Mouse (Mus musculus): ENCODE data around the gene Reln. TPM values are rescaled to one million over a fixed set of nuclear protein-coding genes. Genes with fewer than 3 reads are reported as not detected.

Gene Reln
- polyA plus RNA-seq, 1 experiment from 2014 or later = 3.8 TPM

DNA sequence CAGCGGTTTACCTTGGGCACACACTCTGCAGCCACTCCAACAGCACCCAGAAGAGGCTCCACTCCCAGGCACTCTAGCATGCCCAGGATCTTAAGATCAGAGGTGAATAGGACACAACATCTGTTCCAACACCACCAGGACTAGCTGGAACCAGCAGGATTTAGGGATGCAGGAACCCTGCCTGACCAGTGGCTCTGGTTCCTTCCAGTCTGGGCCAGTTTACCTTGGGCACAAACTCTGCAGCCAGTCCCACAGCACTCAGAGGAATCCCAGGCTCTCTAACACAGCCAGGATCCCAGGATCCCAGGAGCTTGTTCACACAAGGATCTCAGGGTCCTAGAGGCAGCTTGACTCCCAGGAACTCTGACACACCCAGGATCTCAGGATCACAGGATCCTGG lies 382.7 kb downstream of the Reln start:
- Histone ChIP-seq H3K27ac (no peak overlapping the region), H3K9ac (no peak overlapping the region), H3K4me2 (no peak overlapping the region), H3K9me3 (no peaks in the 10 kb centered on the region), H3K4me1 (no peaks in the 10 kb centered on the region), H3K36me3 (no peaks in the 10 kb centered on the region), H3K27me3 (no peaks in the 10 kb centered on the region), H3K4me3 (no peak overlapping the region)
- no peak for ATAC-seq (ENCODE audit: insufficient number of reproducible peaks, low FRiP score, low TSS enrichment, low read depth)
- WGBS = 93% methylated on average over 1 of the region's 1 CpGs

DNA sequence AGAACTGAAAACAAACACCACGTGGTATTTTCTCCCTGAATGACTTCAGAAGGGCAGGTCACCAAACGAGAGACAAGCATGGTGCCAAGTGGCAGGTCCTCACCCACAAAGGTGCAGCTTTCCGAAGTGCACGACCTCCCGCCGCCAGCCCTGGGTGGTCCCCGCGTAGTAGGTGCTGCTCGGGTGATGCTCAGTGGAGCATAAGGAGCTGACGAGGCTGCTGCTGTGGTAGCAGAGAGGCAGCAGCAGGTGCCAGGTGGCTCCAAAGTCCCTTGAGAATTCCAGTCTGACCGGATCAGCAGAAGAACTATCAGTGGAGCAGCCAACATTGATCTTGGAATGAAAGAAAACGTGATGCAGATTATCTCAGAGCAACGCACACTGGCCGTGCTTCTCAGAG lies 384.4 kb downstream of the Reln start:
- no peak for ATAC-seq (ENCODE audit: insufficient number of reproducible peaks, low FRiP score, low TSS enrichment, low read depth)
- WGBS = 71% methylated on average over 14 of the region's 14 CpGs

DNA sequence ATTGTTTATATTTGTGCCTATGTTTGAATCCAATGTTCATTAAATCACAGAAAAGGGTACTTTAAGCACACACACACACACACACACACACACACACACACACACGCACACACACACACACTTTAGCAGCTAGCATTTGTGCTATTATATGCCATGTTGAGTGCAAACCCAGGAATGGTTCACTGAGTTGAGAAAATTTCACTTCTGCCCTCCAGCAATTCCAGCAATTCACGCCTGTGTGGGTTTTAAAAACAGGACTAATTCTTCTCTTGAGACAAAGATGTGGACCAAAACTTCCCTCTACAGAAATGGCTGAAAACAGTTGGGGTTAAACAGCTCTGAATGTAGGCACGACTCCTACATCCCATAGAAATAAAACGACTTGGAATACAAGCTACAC lies 386.9 kb downstream of the Reln start:
- no peak for ATAC-seq (ENCODE audit: insufficient number of reproducible peaks, low FRiP score, low TSS enrichment, low read depth)
- Histone ChIP-seq H3K27me3 (no peaks in the 10 kb centered on the region), H3K9ac (no peak overlapping the region), H3K4me2 (no peak overlapping the region), H3K36me3 (no peaks in the 10 kb centered on the region), H3K4me3 (no peak overlapping the region), H3K4me1 (no peaks in the 10 kb centered on the region), H3K9me3 (no peaks in the 10 kb centered on the region), H3K27ac (no peak overlapping the region)
- WGBS = 60% methylated on average over 4 of the region's 4 CpGs

More for the DNA sequence above, 384.4 kb downstream of the Reln start:
- no peak overlapping the region for H3K9ac ChIP-seq
- H3K4me1 ChIP-seq = no peaks in the 10 kb centered on the region
- no peak overlapping the region for H3K4me3 ChIP-seq
- no peaks in the 10 kb centered on the region for H3K36me3 ChIP-seq
- H3K4me2 ChIP-seq = no peak overlapping the region
- no peaks in the 10 kb centered on the region for H3K27me3 ChIP-seq
- H3K9me3 ChIP-seq = no peaks in the 10 kb centered on the region
- no peak overlapping the region for H3K27ac ChIP-seq

DNA sequence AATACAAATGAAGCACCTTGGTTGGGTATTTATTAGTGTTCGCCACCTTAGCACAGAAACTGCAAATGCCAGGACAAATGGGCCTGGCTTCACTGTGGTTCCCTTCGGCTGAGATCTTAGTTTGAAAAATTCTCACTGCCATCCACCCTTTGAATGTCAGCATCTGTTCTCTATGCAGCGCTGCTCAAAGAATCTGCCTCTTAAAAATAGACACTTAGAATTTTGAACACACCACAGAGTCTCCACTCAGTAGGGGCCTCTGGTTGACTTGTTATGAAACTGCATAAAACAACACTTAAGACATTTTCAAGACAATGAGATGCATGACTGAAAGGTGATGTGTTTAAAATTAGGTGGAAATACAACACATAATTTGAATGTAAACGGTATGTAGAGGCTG lies 387.4 kb downstream of the Reln start:
- H3K4me3 ChIP-seq = no peak overlapping the region
- H3K27ac ChIP-seq = no peak overlapping the region
- no peak overlapping the region for H3K9ac ChIP-seq
- no peaks in the 10 kb centered on the region for H3K36me3 ChIP-seq
- H3K27me3 ChIP-seq = no peaks in the 10 kb centered on the region
- no peak for ATAC-seq (ENCODE audit: insufficient number of reproducible peaks, low FRiP score, low TSS enrichment, low read depth)
- WGBS = 84% methylated on average over 4 of the region's 4 CpGs
- no peaks in the 10 kb centered on the region for H3K9me3 ChIP-seq
- no peak overlapping the region for H3K4me2 ChIP-seq
- no peaks in the 10 kb centered on the region for H3K4me1 ChIP-seq

DNA sequence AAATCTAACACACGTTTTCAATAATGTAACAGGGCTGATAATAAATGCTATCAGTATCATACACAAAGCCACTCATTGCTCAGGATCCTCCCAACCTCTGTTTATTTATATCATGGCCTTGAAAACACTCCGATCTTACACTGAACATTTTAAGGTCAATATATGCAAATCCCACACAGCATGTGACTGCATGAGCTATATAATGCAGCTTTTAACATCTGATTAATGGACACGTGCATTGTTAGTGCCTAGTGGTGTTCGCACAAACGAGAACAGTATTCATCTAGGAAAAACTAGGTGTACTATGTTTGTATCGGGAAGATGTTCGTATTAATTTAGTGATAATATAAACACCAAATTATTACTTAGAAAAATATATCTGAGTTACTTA lies 395.0 kb downstream of the Reln start:
- H3K36me3 ChIP-seq = no peaks in the 10 kb centered on the region
- H3K27ac ChIP-seq = no peak overlapping the region
- H3K4me2 ChIP-seq = no peak overlapping the region
- no peak overlapping the region for H3K9ac ChIP-seq
- H3K9me3 ChIP-seq = no peaks in the 10 kb centered on the region
- H3K4me1 ChIP-seq = peaks cover 4% of the 10 kb centered on the region; the same call in 1 of the 2 replicates
- H3K4me3 ChIP-seq = no peak overlapping the region
- ATAC-seq (ENCODE audit: insufficient number of reproducible peaks, low FRiP score, low TSS enrichment, low read depth) = no peak
- H3K27me3 ChIP-seq = no peaks in the 10 kb centered on the region
- 75% methylated on average over 7 of the region's 7 CpGs for WGBS

DNA sequence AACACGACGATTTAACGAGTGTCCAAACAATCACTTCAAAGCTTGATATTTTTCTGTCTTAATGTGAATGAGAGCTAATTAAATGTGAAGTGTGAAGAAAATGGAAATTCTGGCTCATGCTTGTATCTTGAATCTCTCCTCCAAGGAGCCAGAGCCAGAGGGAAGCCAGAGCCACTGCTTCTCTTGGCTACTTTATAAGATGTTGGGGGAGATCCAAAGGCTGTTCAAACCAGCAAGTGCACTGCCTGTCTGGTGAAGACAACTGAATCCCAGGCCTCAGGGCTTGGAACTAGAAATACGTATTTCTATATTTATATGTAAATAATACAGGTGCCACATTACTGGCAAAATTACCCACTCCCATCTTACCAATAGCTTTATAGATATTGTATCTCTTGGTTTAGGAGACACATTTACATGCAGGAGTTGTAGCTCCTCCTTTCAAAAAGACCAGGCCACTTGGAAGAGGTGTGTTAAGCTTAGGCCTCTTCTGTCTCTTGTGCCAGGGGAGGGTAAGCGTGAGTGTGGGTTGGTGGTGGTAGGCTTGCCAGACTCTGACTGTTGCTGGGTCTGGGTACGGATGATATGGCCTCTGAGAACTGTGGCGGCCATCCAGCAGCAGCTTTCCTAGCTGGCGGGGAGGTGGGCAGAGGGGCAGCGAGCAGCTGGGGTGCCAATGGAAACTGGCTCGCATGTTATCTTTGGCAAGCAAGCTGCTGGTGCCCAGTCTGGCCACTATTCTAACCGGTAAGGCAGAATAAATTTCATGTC lies 395.6 kb downstream of the Reln start:
- H3K4me2 ChIP-seq = no peak overlapping the region
- no peak overlapping the region for H3K27ac ChIP-seq
- H3K4me3 ChIP-seq = no peak overlapping the region
- no peak for ATAC-seq (ENCODE audit: insufficient number of reproducible peaks, low FRiP score, low TSS enrichment, low read depth)
- peaks cover 4% of the 10 kb centered on the region; the same call in 1 of the 2 replicates for H3K4me1 ChIP-seq
- no peaks in the 10 kb centered on the region for H3K9me3 ChIP-seq
- H3K27me3 ChIP-seq = no peaks in the 10 kb centered on the region
- WGBS = 67% methylated on average over 11 of the region's 11 CpGs
- H3K36me3 ChIP-seq = no peaks in the 10 kb centered on the region
- no peak overlapping the region for H3K9ac ChIP-seq

DNA sequence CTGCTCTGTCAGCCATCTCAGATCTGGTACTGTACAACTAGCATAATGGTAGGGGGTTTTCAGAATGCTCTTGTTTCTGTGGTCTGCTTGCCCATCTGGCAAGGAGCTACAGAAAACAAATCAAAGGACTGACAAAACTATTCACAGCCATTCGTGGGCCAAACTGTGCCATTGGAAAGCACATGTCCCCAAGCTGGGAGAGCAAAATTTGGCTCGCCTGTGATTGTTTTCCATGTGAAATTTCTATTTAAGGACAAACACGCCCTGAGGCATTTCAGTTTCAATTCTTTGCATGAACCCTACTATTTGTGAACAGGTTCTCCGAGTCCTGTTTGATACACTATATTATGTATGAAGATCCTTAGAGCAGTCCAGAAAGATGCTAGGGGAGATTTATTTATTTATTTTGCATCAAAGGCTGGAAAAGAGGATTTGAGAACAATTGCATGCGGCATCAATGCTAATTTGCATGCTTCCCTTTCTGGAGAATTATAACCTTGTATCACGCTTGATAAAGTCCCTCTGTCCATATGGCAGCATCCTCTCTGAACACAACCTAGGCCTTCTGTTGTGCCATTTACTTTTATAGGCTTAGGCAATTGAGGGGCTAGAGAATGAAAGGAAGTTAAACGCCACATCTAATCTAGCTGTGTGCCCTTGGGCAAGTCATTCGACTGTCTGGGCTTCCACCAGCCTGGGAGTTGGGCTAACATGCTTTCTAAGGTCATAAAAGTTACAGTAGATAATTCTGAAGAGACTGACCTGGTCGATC lies 396.7 kb downstream of the Reln start:
- Histone ChIP-seq H3K27me3 (no peaks in the 10 kb centered on the region), H3K4me1 (peaks cover 4% of the 10 kb centered on the region; the same call in 1 of the 2 replicates), H3K9me3 (no peaks in the 10 kb centered on the region), H3K9ac (no peak overlapping the region), H3K27ac (no peak overlapping the region), H3K36me3 (no peaks in the 10 kb centered on the region), H3K4me3 (no peak overlapping the region), H3K4me2 (no peak overlapping the region)
- WGBS = 63% methylated on average over 9 of the region's 9 CpGs
- ATAC-seq (ENCODE audit: insufficient number of reproducible peaks, low FRiP score, low TSS enrichment, low read depth) = no peak

DNA sequence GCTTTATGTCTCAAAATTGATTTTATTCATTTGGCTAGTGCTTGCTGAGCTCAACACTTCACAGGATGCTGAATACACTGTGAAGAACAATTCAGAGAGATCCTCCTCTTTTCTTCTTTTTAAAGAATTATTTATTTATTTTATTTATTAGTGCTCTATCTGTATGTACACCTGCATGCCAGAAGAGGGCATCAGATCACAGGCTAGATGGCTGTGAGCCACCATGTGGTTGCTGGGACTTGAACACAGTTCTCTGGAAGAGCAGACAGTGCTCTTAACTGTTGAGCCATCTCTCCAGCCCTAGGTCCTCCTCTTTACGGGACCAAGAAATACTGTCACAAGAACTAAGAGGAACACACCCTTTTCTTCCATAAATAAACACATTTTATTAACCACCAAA lies 399.9 kb downstream of the Reln start:
- no peak overlapping the region for H3K9ac ChIP-seq
- H3K9me3 ChIP-seq = no peaks in the 10 kb centered on the region
- H3K4me2 ChIP-seq = no peak overlapping the region
- H3K4me3 ChIP-seq = no peak overlapping the region
- 0 out of 2 replicates have a peak, but pooled peaks cover 4% of the 10 kb centered on the region for H3K27me3 ChIP-seq
- peaks cover 4% of the 10 kb centered on the region; the same call in 1 of the 2 replicates for H3K4me1 ChIP-seq
- WGBS = 77% methylated on average over 1 of the region's 1 CpGs
- ATAC-seq (ENCODE audit: insufficient number of reproducible peaks, low FRiP score, low TSS enrichment, low read depth) = no peak
- no peaks in the 10 kb centered on the region for H3K36me3 ChIP-seq
- no peak overlapping the region for H3K27ac ChIP-seq

DNA sequence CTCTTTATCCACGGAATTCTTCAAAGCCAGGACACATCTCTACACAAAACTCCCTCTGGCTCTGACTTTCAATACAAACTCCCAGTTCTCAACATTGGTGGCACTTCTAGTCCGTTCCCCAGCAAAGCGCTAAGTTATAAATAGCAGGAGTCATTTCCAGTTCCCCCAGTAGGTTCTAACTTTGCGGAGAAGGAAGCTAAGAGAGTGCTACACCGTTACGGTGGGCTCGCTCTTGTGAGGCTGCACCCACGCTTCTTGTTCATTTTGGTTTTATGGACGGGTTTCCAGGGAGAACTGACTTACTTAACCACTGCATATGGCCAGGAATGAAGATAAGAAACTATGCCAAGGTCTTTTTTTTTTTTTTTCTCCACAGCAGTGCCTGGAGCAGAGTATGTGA lies 405.1 kb downstream of the Reln start:
- Histone ChIP-seq H3K27me3 (0 out of 2 replicates have a peak, but pooled peaks cover 4% of the 10 kb centered on the region), H3K36me3 (no peaks in the 10 kb centered on the region), H3K4me1 (no peaks in the 10 kb centered on the region), H3K4me2 (no peak overlapping the region), H3K9ac (no peak overlapping the region), H3K4me3 (no peak overlapping the region), H3K27ac (no peak overlapping the region), H3K9me3 (no peaks in the 10 kb centered on the region)
- ATAC-seq (ENCODE audit: insufficient number of reproducible peaks, low FRiP score, low TSS enrichment, low read depth) = no peak
- 77% methylated on average over 9 of the region's 9 CpGs for WGBS

DNA sequence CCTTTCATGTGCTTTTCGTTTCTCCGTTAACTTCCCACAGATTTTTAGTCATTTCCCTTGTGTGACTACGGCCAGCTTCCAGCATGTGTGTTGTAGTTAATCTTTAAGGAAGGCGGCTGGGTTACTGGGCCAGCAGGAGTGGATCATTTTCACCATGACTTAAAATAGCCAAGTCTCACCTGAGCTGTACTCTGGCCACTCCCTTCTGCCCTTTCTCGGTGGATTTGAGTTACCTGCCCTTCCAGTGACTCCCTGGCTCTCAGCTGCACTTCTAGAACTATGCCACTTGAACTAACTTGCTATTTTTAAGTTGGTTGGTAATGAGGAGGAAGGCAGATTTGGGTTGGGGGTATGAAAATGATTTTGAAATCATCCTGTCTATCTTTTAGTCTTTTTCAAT lies 406.4 kb downstream of the Reln start:
- Histone ChIP-seq H3K36me3 (no peaks in the 10 kb centered on the region), H3K9me3 (no peaks in the 10 kb centered on the region), H3K9ac (no peak overlapping the region), H3K27ac (no peak overlapping the region), H3K27me3 (peaks cover 4% of the 10 kb centered on the region; the same call in 1 of the 2 replicates), H3K4me1 (0 out of 2 replicates have a peak, but pooled peaks cover under 1% of the 10 kb centered on the region), H3K4me2 (no peak overlapping the region), H3K4me3 (no peak overlapping the region)
- no peak for ATAC-seq (ENCODE audit: insufficient number of reproducible peaks, low FRiP score, low TSS enrichment, low read depth)
- 50% methylated on average over 5 of the region's 5 CpGs for WGBS

DNA sequence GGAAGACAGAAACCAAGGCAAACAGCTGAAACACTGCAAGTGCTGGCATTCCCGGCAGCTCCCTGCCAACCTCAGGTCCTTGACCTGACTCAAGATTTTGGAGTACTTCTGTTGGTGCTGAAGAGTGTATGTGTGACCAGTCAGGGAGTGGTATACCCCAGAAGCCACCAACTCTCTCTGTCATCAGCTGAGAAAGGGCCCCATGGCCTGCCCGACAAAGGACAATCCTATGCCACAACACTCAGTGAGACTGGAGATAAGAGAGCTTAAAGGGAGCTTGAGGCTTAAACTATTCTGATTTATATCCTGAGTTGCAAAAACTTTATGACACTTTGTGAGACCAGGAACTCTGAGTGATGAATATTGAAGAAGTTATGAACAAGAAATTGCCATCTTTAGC lies 407.9 kb downstream of the Reln start:
- no peak for ATAC-seq (ENCODE audit: insufficient number of reproducible peaks, low FRiP score, low TSS enrichment, low read depth)
- H3K4me2 ChIP-seq = no peak overlapping the region
- peaks cover 4% of the 10 kb centered on the region; the same call in 1 of the 2 replicates for H3K27me3 ChIP-seq
- no peak overlapping the region for H3K9ac ChIP-seq
- 85% methylated on average over 2 of the region's 2 CpGs for WGBS
- H3K4me3 ChIP-seq = no peak overlapping the region
- H3K9me3 ChIP-seq = no peaks in the 10 kb centered on the region
- 0 out of 2 replicates have a peak, but pooled peaks cover 2% of the 10 kb centered on the region for H3K4me1 ChIP-seq
- no peak overlapping the region for H3K27ac ChIP-seq
- H3K36me3 ChIP-seq = no peaks in the 10 kb centered on the region

DNA sequence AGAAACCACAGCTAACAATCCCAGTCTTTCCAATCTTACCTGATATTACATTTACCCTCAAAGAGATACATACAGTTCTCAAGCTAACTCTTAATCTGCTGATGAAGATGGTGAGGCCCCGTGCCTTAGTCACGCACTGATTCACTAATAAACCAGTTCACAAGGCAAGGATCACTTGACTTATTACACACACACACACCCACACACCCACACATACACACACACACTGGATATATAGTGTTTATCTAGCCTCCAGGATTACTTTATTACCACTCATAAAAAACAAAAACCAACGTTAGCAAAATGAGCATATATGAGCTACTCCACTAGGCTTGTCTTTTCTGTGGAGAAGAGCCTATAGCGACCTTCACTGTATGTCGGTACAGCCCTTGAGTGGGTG lies 408.4 kb downstream of the Reln start:
- no peak overlapping the region for H3K4me3 ChIP-seq
- no peaks in the 10 kb centered on the region for H3K36me3 ChIP-seq
- ATAC-seq (ENCODE audit: insufficient number of reproducible peaks, low FRiP score, low TSS enrichment, low read depth) = no peak
- no peak overlapping the region for H3K4me2 ChIP-seq
- no peak overlapping the region for H3K9ac ChIP-seq
- H3K4me1 ChIP-seq = 0 out of 2 replicates have a peak, but pooled peaks cover 2% of the 10 kb centered on the region
- 72% methylated on average over 5 of the region's 5 CpGs for WGBS
- H3K27me3 ChIP-seq = peaks cover 4% of the 10 kb centered on the region; the same call in 1 of the 2 replicates
- H3K9me3 ChIP-seq = no peaks in the 10 kb centered on the region
- no peak overlapping the region for H3K27ac ChIP-seq

Data from limb, embryonic 15.5 days (tissue).